Mouse (Mus musculus) lung, embryonic 14.5 days (tissue): ENCODE measurements at regions not wholly inside any gene's neighbourhood (a gene's known extent, or its start where the extent isn't known, plus 50 kb on each side); places are given as distances from the start of the nearest gene placed in this dataset.

Experiments
- ATAC-seq: fragments of 200-750 bp; cut with Nextera tagmentation; 2 replicates; pipeline ENCODE4 v1.8.0; 2017; ENCODE audit warnings: mild to moderate bottlenecking, moderate TSS enrichment, moderate library complexity; ENCODE audit not compliant: insufficient read depth
- DNase-seq: peaks from one replicate; pipeline ENCODE4 v3.0.0-alpha.2; 2015
- H3K27ac ChIP-seq: fragments of 300-500 bp; sonication (generic); 2 replicates; pipeline ENCODE4 v1.5.1; 2014; ENCODE audit warnings: low read depth, mild to moderate bottlenecking, moderate library complexity
- H3K27me3 ChIP-seq: fragments of 300-500 bp; sonication (generic); 2 replicates; pipeline ENCODE4 v1.6.1; 2014; ENCODE audit warnings: low read length, control low read depth; ENCODE audit not compliant: insufficient read depth
- H3K36me3 ChIP-seq: fragments of 300-500 bp; sonication (generic); 2 replicates; pipeline ENCODE4 v1.6.1; 2014; ENCODE audit warnings: control low read depth; ENCODE audit not compliant: insufficient read depth
- H3K4me1 ChIP-seq: fragments of 300-500 bp; sonication (generic); 2 replicates; pipeline ENCODE4 v1.6.1; 2014; ENCODE audit warnings: antibody characterized with exemption, control low read depth; ENCODE audit not compliant: insufficient read depth
- H3K4me2 ChIP-seq: fragments of 300-500 bp; sonication (generic); 2 replicates; pipeline ENCODE4 v1.6.1; 2014; ENCODE audit warnings: mild to moderate bottlenecking
- H3K4me3 ChIP-seq: fragments of 300-500 bp; sonication (generic); 2 replicates; pipeline ENCODE4 v1.5.1; 2014; ENCODE audit warnings: low read depth, low read length
- H3K9ac ChIP-seq: fragments of 300-500 bp; sonication (generic); 2 replicates; pipeline ENCODE4 v1.6.1; 2014
- H3K9me3 ChIP-seq: fragments of 300-500 bp; sonication (generic); 2 replicates; pipeline ENCODE4 v1.6.1; 2016; ENCODE audit warnings: low read depth, low read length, control low read depth
- CTCF ChIP-seq: IDR thresholded peaks from 2 replicates; pipeline ENCODE4 v1.5.1; 2016; ENCODE audit warnings: antibody characterized with exemption, low read depth
- WGBS: fragments of 180-500 bp; shearing (Covaris S2); extraction: QIAGEN DNeasy Blood & Tissue Kit; methylation state at CpG from one replicate; pipeline ENCODE4 v1.1.7; 2014; 5-methylcytosine and 5-hydroxymethylcytosine counted together

- Histone ChIP-seq H3K36me3 (no peaks in the 10 kb centered on the region), H3K9ac (no peak overlapping the region), H3K27me3 (no peaks in the 10 kb centered on the region), H3K4me2 (no peak overlapping the region), H3K4me1 (peaks cover 13% of the 10 kb centered on the region), H3K27ac (peak overlapping the region; percentile 83; the same call in 1 of the 2 replicates), H3K4me3 (no peak overlapping the region), H3K9me3 (no peaks in the 10 kb centered on the region)
- ATAC-seq: 0 out of 2 replicates have a peak, but pooled peaks have one; percentile 10
- DNase-seq: peak; percentile 48
- no peak for TF ChIP-seq CTCF
- WGBS: 15% methylated on average over 7 of the region's 7 CpGs
Measured at GRCm38 (mm10) chr10:120706684-120707290, 192.1 kb downstream of the Msrb3 start.

GRCm38 (mm10) chr10:120701833-120702232 is 197.1 kb downstream of the Msrb3 start:
- H3K4me1 ChIP-seq: peaks cover 7% of the 10 kb centered on the region; the same call in 1 of the 2 replicates
- H3K4me3 ChIP-seq: no peak overlapping the region
- ATAC-seq (peak; percentile 61), DNase-seq (peak; percentile 94)
- no peaks in the 10 kb centered on the region for H3K9me3 ChIP-seq
- WGBS: 14% methylated on average over 11 of the region's 11 CpGs
- no peaks in the 10 kb centered on the region for H3K27me3 ChIP-seq
- no peak overlapping the region for H3K27ac ChIP-seq
- H3K4me2 ChIP-seq: 0 out of 2 replicates have a peak overlapping the region, but pooled peaks have one; percentile 23
- H3K36me3 ChIP-seq: no peaks in the 10 kb centered on the region
- peak; percentile 96 for TF ChIP-seq CTCF
- H3K9ac ChIP-seq: no peak overlapping the region

- H3K9ac ChIP-seq: no peak overlapping the region
- H3K4me2 ChIP-seq: peak overlapping the region; percentile 35
- peaks cover 23% of the 10 kb centered on the region for H3K4me1 ChIP-seq
- no peak overlapping the region for H3K4me3 ChIP-seq
- peak; percentile 43; the same call in 1 of the 2 replicates for ATAC-seq
- TF ChIP-seq CTCF: no peak
- H3K27me3 ChIP-seq: no peaks in the 10 kb centered on the region
- H3K27ac ChIP-seq: no peak overlapping the region
- H3K36me3 ChIP-seq: no peaks in the 10 kb centered on the region
- peak; percentile 56 for DNase-seq
- no peaks in the 10 kb centered on the region for H3K9me3 ChIP-seq
- WGBS: 12% methylated on average over 16 of the region's 16 CpGs
Measured at GRCm38 (mm10) chr10:120697275-120697856, 201.5 kb downstream of the Msrb3 start.

GRCm38 (mm10) chr10:120696481-120696880 is 202.4 kb downstream of the Msrb3 start:
- no peaks in the 10 kb centered on the region for H3K27me3 ChIP-seq

GRCm38 (mm10) chr10:120694472-120694871 is 204.4 kb downstream of the Msrb3 start:
- H3K27me3 ChIP-seq: no peaks in the 10 kb centered on the region
- peaks cover 30% of the 10 kb centered on the region for H3K4me1 ChIP-seq
- 6% methylated on average over 18 of the region's 18 CpGs for WGBS
- no peak overlapping the region for H3K9ac ChIP-seq
- peak overlapping the region; percentile 16; the same call in 1 of the 2 replicates for H3K4me3 ChIP-seq
- H3K36me3 ChIP-seq: no peaks in the 10 kb centered on the region
- TF ChIP-seq CTCF: no peak
- peak overlapping the region; percentile 18; the same call in 1 of the 2 replicates for H3K27ac ChIP-seq
- no peaks in the 10 kb centered on the region for H3K9me3 ChIP-seq
- ATAC-seq: no peak
- DNase-seq: peak; percentile 74
- peak overlapping the region; percentile 54 for H3K4me2 ChIP-seq

More at GRCm38 (mm10) chr10:120696481-120696880, 202.4 kb downstream of the Msrb3 start:
- Histone ChIP-seq H3K9ac (no peak overlapping the region), H3K4me2 (no peak overlapping the region), H3K9me3 (no peaks in the 10 kb centered on the region), H3K4me3 (no peak overlapping the region), H3K27ac (no peak overlapping the region), H3K4me1 (peaks cover 30% of the 10 kb centered on the region), H3K36me3 (no peaks in the 10 kb centered on the region)
- no peak for TF ChIP-seq CTCF
- ATAC-seq (no peak), DNase-seq (no peak)
- WGBS: 60% methylated on average over 2 of the region's 2 CpGs

- Histone ChIP-seq H3K36me3 (no peaks in the 10 kb centered on the region), H3K27ac (peak overlapping the region; percentile 24; the same call in 1 of the 2 replicates), H3K9me3 (no peaks in the 10 kb centered on the region), H3K4me1 (peaks cover 19% of the 10 kb centered on the region), H3K4me3 (no peak overlapping the region), H3K9ac (no peak overlapping the region), H3K4me2 (no peak overlapping the region), H3K27me3 (no peaks in the 10 kb centered on the region)
- no peak for TF ChIP-seq CTCF
- DNase-seq (peak; percentile 94), ATAC-seq (peak; percentile 43)
- WGBS: 31% methylated on average over 3 of the region's 3 CpGs
Measured at GRCm38 (mm10) chr10:120691451-120691850, 207.4 kb downstream of the Msrb3 start.

- no peaks in the 10 kb centered on the region for H3K27me3 ChIP-seq
- H3K27ac ChIP-seq: peak overlapping the region; percentile 78
- DNase-seq (peak; percentile 84), ATAC-seq (peak; percentile 81; the same call in 1 of the 2 replicates)
- no peaks in the 10 kb centered on the region for H3K36me3 ChIP-seq
- H3K4me2 ChIP-seq: no peak overlapping the region
- H3K9me3 ChIP-seq: no peaks in the 10 kb centered on the region
- 14% methylated on average over 10 of the region's 10 CpGs for WGBS
- no peak for TF ChIP-seq CTCF
- peaks cover 8% of the 10 kb centered on the region; the same call in 1 of the 2 replicates for H3K4me1 ChIP-seq
- H3K4me3 ChIP-seq: no peak overlapping the region
- no peak overlapping the region for H3K9ac ChIP-seq
Measured at GRCm38 (mm10) chr10:120686123-120686522, 209.9 kb upstream of the Hmga2 start.
